Mouse (Mus musculus) neural tube, embryonic 12.5 days (tissue): ENCODE results near the gene Olfr287. TPM values are rescaled to one million over a fixed set of nuclear protein-coding genes. Genes with fewer than 3 reads are reported as not detected.

Experiments
- ATAC-seq: fragments of 200-750 bp; cut with Nextera tagmentation; 2 replicates; pipeline ENCODE4 v1.8.0; 2017; ENCODE audit warnings: low read depth, mild to moderate bottlenecking, moderate TSS enrichment, moderate library complexity; ENCODE audit not compliant: low FRiP score
- H3K27ac ChIP-seq: fragments of 300-500 bp; sonication (generic); 2 replicates; pipeline ENCODE4 v1.5.1; 2016
- H3K27me3 ChIP-seq: fragments of 300-500 bp; sonication (generic); replicated peaks from 2 replicates; pipeline ENCODE4 v1.6.1; 2016; ENCODE audit warnings: mild to moderate bottlenecking
- H3K36me3 ChIP-seq: fragments of 300-500 bp; sonication (generic); 2 replicates; pipeline ENCODE4 v1.6.1; 2016; ENCODE audit warnings: mild to moderate bottlenecking
- H3K4me1 ChIP-seq: fragments of 300-500 bp; sonication (generic); 2 replicates; pipeline ENCODE4 v1.6.1; 2016
- H3K4me2 ChIP-seq: fragments of 300-500 bp; sonication (generic); replicated peaks from 2 replicates; pipeline ENCODE4 v1.6.1; 2016; ENCODE audit warnings: mild to moderate bottlenecking
- H3K4me3 ChIP-seq: fragments of 300-500 bp; sonication (generic); 2 replicates; pipeline ENCODE4 v1.5.1; 2016
- H3K9ac ChIP-seq: fragments of 300-500 bp; sonication (generic); 2 replicates; pipeline ENCODE4 v1.6.1; 2016; ENCODE audit warnings: mild to moderate bottlenecking
- H3K9me3 ChIP-seq: fragments of 300-500 bp; sonication (generic); 2 replicates; pipeline ENCODE4 v1.6.1; 2016; ENCODE audit warnings: mild to moderate bottlenecking
- WGBS: fragments of 180-500 bp; shearing (Covaris S2); methylation state at CpG from one replicate; pipeline ENCODE4 v1.1.7; 2016; 5-methylcytosine and 5-hydroxymethylcytosine counted together
- polyA plus RNA-seq: library from polyadenylated mRNA; unstranded; fragments of >200 nt; fragmentation: Nextera tagmentation; extraction: Ambion mirVana; gene quantifications from 2 replicates; pipeline ENCODE4 v1.2.1, GENCODE M21; 2016

Gene Olfr287
- polyA plus RNA-seq, 1 experiment from 2014 or later: not detected

DNA sequence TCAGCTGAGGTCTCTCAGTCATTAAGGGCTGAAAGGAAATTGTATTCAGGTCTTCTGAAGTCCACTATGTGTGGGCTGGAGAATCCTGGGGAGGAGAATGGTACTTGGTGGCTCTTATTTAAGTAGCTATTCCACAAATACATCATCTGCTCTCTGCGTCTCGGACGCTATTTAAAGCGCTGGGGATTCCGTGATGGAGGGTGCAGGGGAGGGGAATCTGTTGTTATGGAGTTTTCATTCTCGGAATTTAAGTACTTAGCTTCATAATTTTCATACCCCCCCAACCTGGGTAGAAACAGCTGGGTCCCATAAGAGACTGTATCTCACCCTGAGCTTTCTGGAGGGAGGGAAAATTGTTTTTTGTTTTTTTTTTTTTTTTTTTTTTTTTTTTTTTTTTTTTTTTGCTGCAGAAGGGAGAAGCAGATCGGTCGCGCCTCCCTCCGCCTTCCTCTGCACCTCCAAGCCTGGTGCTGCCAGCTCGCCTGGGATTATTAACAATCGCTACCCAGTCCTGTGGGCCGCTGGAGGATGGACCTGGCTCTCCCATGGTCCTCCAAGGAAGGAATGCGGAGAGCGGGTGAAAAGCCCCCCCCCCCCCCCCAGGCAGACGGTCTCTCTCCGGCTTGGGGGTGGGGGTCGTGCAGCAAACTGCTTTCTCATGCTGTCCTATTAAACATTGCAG lies 53.8 kb downstream of the Olfr287 start, which contains the start of gene Ccdc184:
Gene Ccdc184, plus strand, starts transcription at position 196 of the 682 bp plus-strand sequence.
- H3K9me3 ChIP-seq: no peaks in the 10 kb centered on the region
- H3K4me3 ChIP-seq: peak within 1 kb of the TSS; percentile 52
- peak within 1 kb of the TSS; percentile 81 for H3K4me2 ChIP-seq
- no peak; the same call in 1 of the 2 replicates for ATAC-seq
- WGBS: 1% methylated on average over 18 of the region's 18 CpGs
- peak within 1 kb of the TSS; percentile 79 for H3K27ac ChIP-seq
- H3K4me1 ChIP-seq: peaks cover 24% of the 10 kb centered on the region
- peaks cover 41% of the 10 kb centered on the region for H3K27me3 ChIP-seq
- H3K36me3 ChIP-seq: no peaks in the 10 kb centered on the region
- H3K9ac ChIP-seq: peak within 1 kb of the TSS; percentile 65

DNA sequence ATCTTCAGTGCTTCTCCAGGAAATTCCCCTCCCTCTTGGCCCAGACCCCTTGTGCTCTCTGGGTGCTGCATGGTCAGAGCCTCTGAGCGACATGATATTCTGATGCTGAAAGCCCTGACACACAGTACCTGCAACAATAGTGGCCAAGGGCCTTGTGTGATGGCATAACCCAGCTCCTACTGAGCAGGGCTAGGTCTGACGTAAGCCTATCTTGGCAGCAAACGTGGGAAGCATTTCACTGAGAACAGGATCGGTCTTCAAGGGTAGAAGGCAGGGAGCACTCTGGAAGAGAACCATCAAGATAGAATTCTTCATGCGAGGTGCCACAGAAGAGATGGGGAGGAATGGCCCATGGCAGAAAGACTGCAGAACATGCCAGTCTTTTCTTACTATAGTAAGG lies 55.3 kb downstream of the Olfr287 start, which contains the start of gene Asb8:
Gene Asb8, minus strand, starts transcription at position 101 of the 400 bp plus-strand sequence.
- H3K4me3 ChIP-seq: no peak within 1 kb of the TSS
- peaks cover 36% of the 10 kb centered on the region for H3K27me3 ChIP-seq
- peaks cover 23% of the 10 kb centered on the region for H3K4me1 ChIP-seq
- no peak within 1 kb of the TSS; the same call in 1 of the 2 replicates for H3K4me2 ChIP-seq
- no peak within 1 kb of the TSS for H3K27ac ChIP-seq
- no peak within 1 kb of the TSS for H3K9ac ChIP-seq
- WGBS: 84% methylated on average over 5 of the region's 5 CpGs
- no peak for ATAC-seq
- no peaks in the 10 kb centered on the region for H3K9me3 ChIP-seq
- no peaks in the 10 kb centered on the region for H3K36me3 ChIP-seq

GRCm38 (mm10) chr15:98162561-98162960 lies 58.3 kb downstream of the Olfr287 start:
- peaks cover 7% of the 10 kb centered on the region for H3K27me3 ChIP-seq
- ATAC-seq: no peak
- H3K4me1 ChIP-seq: peaks cover 3% of the 10 kb centered on the region; the same call in 1 of the 2 replicates
- H3K4me2 ChIP-seq: no peak overlapping the region
- no peaks in the 10 kb centered on the region for H3K9me3 ChIP-seq
- no peaks in the 10 kb centered on the region for H3K36me3 ChIP-seq
- WGBS: 63% methylated on average over 4 of the region's 4 CpGs
- H3K9ac ChIP-seq: no peak overlapping the region
- no peak overlapping the region for H3K4me3 ChIP-seq
- H3K27ac ChIP-seq: no peak overlapping the region

GRCm38 (mm10) chr15:98161026-98161805 lies 59.6 kb downstream of the Olfr287 start:
- no peak for ATAC-seq
- Histone ChIP-seq H3K27ac (no peak overlapping the region), H3K36me3 (no peaks in the 10 kb centered on the region), H3K27me3 (peaks cover 7% of the 10 kb centered on the region), H3K4me1 (no peaks in the 10 kb centered on the region), H3K4me2 (no peak overlapping the region), H3K4me3 (no peak overlapping the region), H3K9ac (no peak overlapping the region), H3K9me3 (no peaks in the 10 kb centered on the region)
- 68% methylated on average over 19 of the region's 19 CpGs for WGBS

- 84% methylated on average over 1 of the region's 1 CpGs for WGBS
- H3K27me3 ChIP-seq: no peaks in the 10 kb centered on the region
- no peak overlapping the region for H3K9ac ChIP-seq
- no peaks in the 10 kb centered on the region for H3K36me3 ChIP-seq
- no peaks in the 10 kb centered on the region for H3K4me1 ChIP-seq
- no peaks in the 10 kb centered on the region for H3K9me3 ChIP-seq
- H3K4me3 ChIP-seq: no peak overlapping the region
- H3K27ac ChIP-seq: no peak overlapping the region
- no peak for ATAC-seq
- no peak overlapping the region for H3K4me2 ChIP-seq
Observed at GRCm38 (mm10) chr15:98157253-98157652, 63.6 kb downstream of the Olfr287 start.

Other genes starting within 250 kb of the Olfr287 start
- 182 and 193 TPM in 2 replicates for gene Col2a1, start 216.4 kb downstream of the Olfr287 start, polyA plus RNA-seq
- 50.4 and 50.9 TPM in 2 replicates for gene Pfkm, start 128.5 kb downstream of the Olfr287 start, polyA plus RNA-seq
- gene Senp1, start 127.3 kb downstream of the Olfr287 start, polyA plus RNA-seq: 31.6 and 33.1 TPM in 2 replicates
- 51.4 and 52.1 TPM in 2 replicates for gene Asb8, start 55.4 kb downstream of the Olfr287 start, polyA plus RNA-seq
- 22.5 and 24.0 TPM in 2 replicates for gene Ccdc184, start 53.9 kb downstream of the Olfr287 start, polyA plus RNA-seq
- not detected in 2 replicates for gene Olfr288, start 25.5 kb downstream of the Olfr287 start, polyA plus RNA-seq
- gene Gm44579, start 79 bp downstream of the Olfr287 start, polyA plus RNA-seq: not detected in 2 replicates
- not detected in 2 replicates for gene Olfr286, start 13.4 kb upstream of the Olfr287 start, polyA plus RNA-seq
- gene H1fnt, start 36.2 kb upstream of the Olfr287 start, polyA plus RNA-seq: not detected in 2 replicates
- gene Zfp641, start 75.1 kb upstream of the Olfr287 start, polyA plus RNA-seq: 2.9 and 3.5 TPM in 2 replicates
- not detected in 2 replicates for gene Olfr285, start 96.3 kb upstream of the Olfr287 start, polyA plus RNA-seq
- not detected in 2 replicates for gene Olfr284, start 119.9 kb upstream of the Olfr287 start, polyA plus RNA-seq
- not detected in 2 replicates for gene Olfr283, start 159.9 kb upstream of the Olfr287 start, polyA plus RNA-seq
- gene Olfr282, start 210.2 kb upstream of the Olfr287 start, polyA plus RNA-seq: not detected in 2 replicates
- gene Olfr281, start 231.5 kb upstream of the Olfr287 start, polyA plus RNA-seq: not detected in 2 replicates
- not detected in 2 replicates for gene OR5BS1P, start 248.8 kb upstream of the Olfr287 start, polyA plus RNA-seq